Mouse (Mus musculus) bone marrow macrophage, adult 2 months (primary cell): ENCODE data around the gene Slc39a1.

Experiments used
- CTCF ChIP-seq: IDR thresholded peaks from 2 replicates; pipeline ENCODE4 v1.5.1; 2012; ENCODE audit warnings: low read depth, mild to moderate bottlenecking, low read length, moderate library complexity
- POLR2A ChIP-seq: IDR thresholded peaks from 2 replicates; pipeline ENCODE4 v1.6.1; 2012; ENCODE audit warnings: mild to moderate bottlenecking, low read depth, low read length, borderline replicate concordance

DNA sequence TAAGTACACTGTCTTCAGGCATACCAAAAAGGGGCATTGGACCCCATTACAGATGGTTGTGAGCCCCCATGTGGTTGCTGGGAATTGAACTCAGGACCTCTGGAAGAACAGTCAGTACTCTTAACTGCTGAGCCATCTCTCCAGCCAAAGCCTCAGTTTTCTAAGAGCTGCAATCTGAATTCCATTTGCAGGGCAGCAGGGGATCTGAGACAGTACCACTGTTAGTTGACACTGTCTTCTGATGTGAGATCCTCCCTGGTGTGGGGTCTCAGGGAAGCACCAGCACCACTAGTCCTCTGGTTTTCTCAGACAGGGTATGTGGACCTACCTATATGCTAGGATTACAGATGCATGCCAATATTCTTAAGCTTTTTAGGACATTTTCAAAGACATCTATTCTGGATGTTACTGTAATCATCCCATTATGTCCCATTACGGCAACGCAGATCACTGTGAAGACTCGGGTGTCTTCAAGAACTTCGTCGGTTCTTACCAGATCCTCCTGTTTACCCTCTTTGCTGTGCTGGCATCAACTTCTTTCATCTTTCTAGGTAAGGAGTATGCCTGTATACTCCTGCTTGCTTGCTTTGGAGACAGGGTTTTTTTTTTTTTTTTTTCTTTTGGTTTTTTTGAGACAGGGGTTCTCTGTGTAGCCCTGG, 37.9 kb upstream of the Slc39a1 start:
- TF ChIP-seq POLR2A (no peak), CTCF (no peak)
